Mouse (Mus musculus): Measurements from ENCODE around the gene Wdr90. TPM values are rescaled to one million over a fixed set of nuclear protein-coding genes. Genes with fewer than 3 reads are reported as not detected.
A peak's percentile ranks its signal among the peaks of the same experiment; 100 is the strongest.

Wdr90 gene
- polyA plus RNA-seq, 1 experiment from 2014 or later, result 15.1 TPM

GRCm38 (mm10) chr17:25840519-25840918, 20.8 kb downstream of the Wdr90 start:
- DNase-seq (ENCODE audit: low spot score) (no peak), ATAC-seq (replicated peaks; ENCODE audit: insufficient number of reproducible peaks, low FRiP score, low TSS enrichment, low read depth) (no peak)
- no peaks in the 10 kb centered on the region for H3K27me3 ChIP-seq (ENCODE audit: control insufficient read depth, insufficient read depth, low read length)
- H3K9me3 ChIP-seq (replicated peaks; ENCODE audit: control insufficient read depth, low read length), result no peaks in the 10 kb centered on the region
- peaks cover 14% of the 10 kb centered on the region for H3K36me3 ChIP-seq (replicated peaks; ENCODE audit: control insufficient read depth, insufficient read depth, low read depth, low read length)
- H3K27ac ChIP-seq (replicated peaks; ENCODE audit: low read depth, low read length), result no peak overlapping the region
- WGBS, result 92% methylated on average over 6 of the region's 6 CpGs
- peaks cover 10% of the 10 kb centered on the region for H3K4me1 ChIP-seq (ENCODE audit: control insufficient read depth, insufficient read depth, low read length)
- H3K9ac ChIP-seq (replicated peaks; ENCODE audit: low read length), result no peak overlapping the region
- H3K4me3 ChIP-seq (ENCODE audit: low read depth, low read length), result no peak overlapping the region
- H3K4me2 ChIP-seq (ENCODE audit: low read depth, low read length), result no peak overlapping the region

DNA sequence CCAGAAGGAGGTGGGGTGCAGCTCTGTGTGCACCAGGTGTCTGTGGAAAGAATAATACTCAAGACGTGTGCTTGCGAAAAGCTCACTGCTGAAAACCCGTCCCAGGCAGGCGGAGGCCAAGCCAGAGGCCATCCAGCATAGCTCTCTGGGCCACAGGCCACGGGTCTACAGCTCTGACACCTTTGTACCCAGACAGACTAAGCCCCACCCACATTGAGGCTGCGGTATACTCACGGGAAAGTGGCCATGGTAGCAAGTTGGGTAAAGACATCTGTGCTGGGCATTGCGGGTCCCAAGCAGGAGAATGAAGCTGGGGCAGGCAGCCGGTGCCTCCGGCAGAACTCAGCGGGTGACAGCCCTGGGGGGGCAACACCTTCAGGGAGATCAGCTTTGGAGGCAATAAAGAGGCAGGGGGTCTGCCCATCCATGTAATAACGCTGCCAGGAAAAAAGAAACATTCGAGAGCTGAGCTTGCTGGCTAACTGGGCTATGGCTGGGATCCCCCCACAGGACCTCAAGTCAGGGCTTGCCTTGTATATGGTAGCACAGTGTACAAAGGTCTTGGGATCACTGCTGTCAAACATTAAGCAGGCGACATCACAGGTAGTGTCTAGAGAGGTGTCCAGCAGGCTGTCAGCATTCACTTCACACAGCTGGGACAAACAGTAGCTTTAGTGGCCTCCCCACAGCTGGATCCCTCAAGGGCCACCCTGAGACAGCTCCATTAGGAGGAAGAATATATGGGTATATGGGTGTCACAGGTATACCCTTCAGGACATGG, 21.7 kb downstream of the Wdr90 start:
- Histone ChIP-seq H3K4me2 (ENCODE audit: low read depth, low read length) (no peak overlapping the region), H3K27ac (replicated peaks; ENCODE audit: low read depth, low read length) (no peak overlapping the region), H3K4me3 (ENCODE audit: low read depth, low read length) (no peak overlapping the region), H3K36me3 (replicated peaks; ENCODE audit: control insufficient read depth, insufficient read depth, low read depth, low read length) (peaks cover 16% of the 10 kb centered on the region), H3K9ac (replicated peaks; ENCODE audit: low read length) (no peak overlapping the region), H3K9me3 (replicated peaks; ENCODE audit: control insufficient read depth, low read length) (no peaks in the 10 kb centered on the region), H3K4me1 (ENCODE audit: control insufficient read depth, insufficient read depth, low read length) (peaks cover 10% of the 10 kb centered on the region), H3K27me3 (ENCODE audit: control insufficient read depth, insufficient read depth, low read length) (no peaks in the 10 kb centered on the region)
- WGBS, result 87% methylated on average over 14 of the region's 14 CpGs
- DNase-seq (ENCODE audit: low spot score) (no peak), ATAC-seq (replicated peaks; ENCODE audit: insufficient number of reproducible peaks, low FRiP score, low TSS enrichment, low read depth) (no peak)

DNA sequence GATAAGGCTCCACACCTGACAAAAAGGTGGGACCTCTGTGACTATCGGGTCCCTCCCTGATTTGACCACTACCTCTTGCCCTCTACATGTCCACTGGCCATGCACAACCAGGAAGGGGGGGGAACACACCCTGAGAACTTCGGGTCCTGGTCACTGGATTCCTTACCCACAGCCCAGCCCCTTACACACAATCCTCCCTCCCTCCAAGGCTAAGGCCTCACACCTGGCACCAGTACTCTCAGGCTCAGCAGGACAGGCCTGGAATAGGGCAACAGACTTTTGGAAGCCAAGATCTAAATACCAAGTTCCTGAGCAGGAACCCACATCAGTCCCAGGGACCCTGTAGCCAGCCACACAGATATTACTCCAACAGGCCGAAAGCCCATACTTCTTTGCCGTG, 22.4 kb downstream of the Wdr90 start:
- H3K27ac ChIP-seq (replicated peaks; ENCODE audit: low read depth, low read length), result no peak overlapping the region

DNA sequence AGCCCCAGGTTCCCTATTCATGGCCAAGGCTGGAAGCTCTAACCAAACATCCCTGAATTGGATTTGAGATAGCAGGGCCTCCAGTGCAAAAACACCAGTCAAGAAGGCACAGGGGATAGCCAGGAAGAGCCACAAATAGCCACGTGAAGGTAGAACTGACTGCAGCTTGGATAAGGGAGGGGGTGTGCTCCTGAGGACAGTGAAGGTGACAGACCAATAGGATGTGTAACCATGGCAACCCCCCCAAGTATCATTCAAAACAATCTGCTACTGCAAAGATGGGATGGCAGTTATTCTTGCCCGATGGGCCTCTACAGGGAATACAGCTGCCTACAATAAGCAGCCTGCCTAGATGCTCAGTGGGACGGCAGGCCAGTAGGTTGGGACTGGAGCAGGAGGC, 23.8 kb downstream of the Wdr90 start:
- WGBS, result 44% methylated on average over 3 of the region's 3 CpGs
- Histone ChIP-seq H3K4me3 (ENCODE audit: low read depth, low read length) (no peak overlapping the region), H3K27me3 (ENCODE audit: control insufficient read depth, insufficient read depth, low read length) (no peaks in the 10 kb centered on the region), H3K9me3 (replicated peaks; ENCODE audit: control insufficient read depth, low read length) (no peaks in the 10 kb centered on the region), H3K4me2 (ENCODE audit: low read depth, low read length) (no peak overlapping the region), H3K4me1 (ENCODE audit: control insufficient read depth, insufficient read depth, low read length) (peaks cover 19% of the 10 kb centered on the region), H3K27ac (replicated peaks; ENCODE audit: low read depth, low read length) (no peak overlapping the region), H3K36me3 (replicated peaks; ENCODE audit: control insufficient read depth, insufficient read depth, low read depth, low read length) (peaks cover 16% of the 10 kb centered on the region), H3K9ac (replicated peaks; ENCODE audit: low read length) (peak overlapping the region; percentile 7; the same call in 1 of the 2 replicates)
- DNase-seq (ENCODE audit: low spot score) (no peak), ATAC-seq (replicated peaks; ENCODE audit: insufficient number of reproducible peaks, low FRiP score, low TSS enrichment, low read depth) (no peak)

More for the DNA sequence above, 22.4 kb downstream of the Wdr90 start:
- DNase-seq (ENCODE audit: low spot score), result no peak
- H3K4me1 ChIP-seq (ENCODE audit: control insufficient read depth, insufficient read depth, low read length), result peaks cover 18% of the 10 kb centered on the region
- H3K4me2 ChIP-seq (ENCODE audit: low read depth, low read length), result no peak overlapping the region
- no peaks in the 10 kb centered on the region for H3K27me3 ChIP-seq (ENCODE audit: control insufficient read depth, insufficient read depth, low read length)
- H3K4me3 ChIP-seq (ENCODE audit: low read depth, low read length), result no peak overlapping the region
- peaks cover 16% of the 10 kb centered on the region for H3K36me3 ChIP-seq (replicated peaks; ENCODE audit: control insufficient read depth, insufficient read depth, low read depth, low read length)
- no peaks in the 10 kb centered on the region for H3K9me3 ChIP-seq (replicated peaks; ENCODE audit: control insufficient read depth, low read length)
- 85% methylated on average over 4 of the region's 4 CpGs for WGBS
- H3K9ac ChIP-seq (replicated peaks; ENCODE audit: low read length), result no peak overlapping the region
- ATAC-seq (replicated peaks; ENCODE audit: insufficient number of reproducible peaks, low FRiP score, low TSS enrichment, low read depth), result no peak

- peaks cover 16% of the 10 kb centered on the region for H3K36me3 ChIP-seq (replicated peaks; ENCODE audit: control insufficient read depth, insufficient read depth, low read depth, low read length)
- DNase-seq (ENCODE audit: low spot score), result peak; percentile 68
- no peaks in the 10 kb centered on the region for H3K9me3 ChIP-seq (replicated peaks; ENCODE audit: control insufficient read depth, low read length)
- no peak within 1 kb of the TSS for H3K27ac ChIP-seq (replicated peaks; ENCODE audit: low read depth, low read length)
- ATAC-seq (replicated peaks; ENCODE audit: insufficient number of reproducible peaks, low FRiP score, low TSS enrichment, low read depth), result no peak
- H3K4me1 ChIP-seq (ENCODE audit: control insufficient read depth, insufficient read depth, low read length), result peaks cover 19% of the 10 kb centered on the region
- WGBS, result 2% methylated on average over 29 of the region's 29 CpGs
- H3K4me2 ChIP-seq (ENCODE audit: low read depth, low read length), result peak within 1 kb of the TSS; percentile 57
- H3K27me3 ChIP-seq (ENCODE audit: control insufficient read depth, insufficient read depth, low read length), result no peaks in the 10 kb centered on the region
- H3K9ac ChIP-seq (replicated peaks; ENCODE audit: low read length), result peak within 1 kb of the TSS; percentile 35
- peak within 1 kb of the TSS; percentile 17 for H3K4me3 ChIP-seq (ENCODE audit: low read depth, low read length)
These were observed 24.3 kb downstream of the Wdr90 start, which contains the start of gene Rhbdl1 for GRCm38 (mm10) chr17:25837076-25837410. TSS of gene Rhbdl1 (minus strand) at chr17:25837295.

- H3K27me3 ChIP-seq (ENCODE audit: control insufficient read depth, insufficient read depth, low read length), result no peaks in the 10 kb centered on the region
- DNase-seq (ENCODE audit: low spot score) (no peak), ATAC-seq (replicated peaks; ENCODE audit: insufficient number of reproducible peaks, low FRiP score, low TSS enrichment, low read depth) (no peak)
- H3K4me1 ChIP-seq (ENCODE audit: control insufficient read depth, insufficient read depth, low read length), result peaks cover 21% of the 10 kb centered on the region
- peak overlapping the region; percentile 17 for H3K4me3 ChIP-seq (ENCODE audit: low read depth, low read length)
- peaks cover 16% of the 10 kb centered on the region for H3K36me3 ChIP-seq (replicated peaks; ENCODE audit: control insufficient read depth, insufficient read depth, low read depth, low read length)
- H3K9me3 ChIP-seq (replicated peaks; ENCODE audit: control insufficient read depth, low read length), result no peaks in the 10 kb centered on the region
- 26% methylated on average over 22 of the region's 23 CpGs for WGBS
- H3K9ac ChIP-seq (replicated peaks; ENCODE audit: low read length), result peak overlapping the region; percentile 35
- peak overlapping the region; percentile 57 for H3K4me2 ChIP-seq (ENCODE audit: low read depth, low read length)
- H3K27ac ChIP-seq (replicated peaks; ENCODE audit: low read depth, low read length), result no peak overlapping the region
These were observed 24.8 kb downstream of the Wdr90 start for GRCm38 (mm10) chr17:25836397-25837075.

GRCm38 (mm10) chr17:25835816-25836215, 25.5 kb downstream of the Wdr90 start:
- Histone ChIP-seq H3K27ac (replicated peaks; ENCODE audit: low read depth, low read length) (no peak overlapping the region), H3K4me1 (ENCODE audit: control insufficient read depth, insufficient read depth, low read length) (peaks cover 25% of the 10 kb centered on the region), H3K9ac (replicated peaks; ENCODE audit: low read length) (no peak overlapping the region; the same call in 1 of the 2 replicates), H3K27me3 (ENCODE audit: control insufficient read depth, insufficient read depth, low read length) (no peaks in the 10 kb centered on the region), H3K9me3 (replicated peaks; ENCODE audit: control insufficient read depth, low read length) (no peaks in the 10 kb centered on the region), H3K36me3 (replicated peaks; ENCODE audit: control insufficient read depth, insufficient read depth, low read depth, low read length) (peaks cover 11% of the 10 kb centered on the region), H3K4me3 (ENCODE audit: low read depth, low read length) (no peak overlapping the region), H3K4me2 (ENCODE audit: low read depth, low read length) (no peak overlapping the region)
- 91% methylated on average over 16 of the region's 16 CpGs for WGBS
- DNase-seq (ENCODE audit: low spot score) (no peak), ATAC-seq (replicated peaks; ENCODE audit: insufficient number of reproducible peaks, low FRiP score, low TSS enrichment, low read depth) (no peak)

GRCm38 (mm10) chr17:25835301-25835700, 26.0 kb downstream of the Wdr90 start:
- no peak for ATAC-seq (replicated peaks; ENCODE audit: insufficient number of reproducible peaks, low FRiP score, low TSS enrichment, low read depth)
- Histone ChIP-seq H3K36me3 (replicated peaks; ENCODE audit: control insufficient read depth, insufficient read depth, low read depth, low read length) (peaks cover 8% of the 10 kb centered on the region), H3K4me2 (ENCODE audit: low read depth, low read length) (no peak overlapping the region)

More at GRCm38 (mm10) chr17:25835301-25835700, 26.0 kb downstream of the Wdr90 start:
- Histone ChIP-seq H3K27me3 (ENCODE audit: control insufficient read depth, insufficient read depth, low read length) (no peaks in the 10 kb centered on the region), H3K27ac (replicated peaks; ENCODE audit: low read depth, low read length) (no peak overlapping the region), H3K4me3 (ENCODE audit: low read depth, low read length) (no peak overlapping the region), H3K9me3 (replicated peaks; ENCODE audit: control insufficient read depth, low read length) (no peaks in the 10 kb centered on the region), H3K4me1 (ENCODE audit: control insufficient read depth, insufficient read depth, low read length) (peaks cover 25% of the 10 kb centered on the region), H3K9ac (replicated peaks; ENCODE audit: low read length) (peak overlapping the region; percentile 9; the same call in 1 of the 2 replicates)
- WGBS, result 94% methylated on average over 7 of the region's 7 CpGs
- no peak for DNase-seq (ENCODE audit: low spot score)
